Mouse (Mus musculus) cerebellum, adult 8-10 months (tissue): ENCODE results near the gene Pou2f1.
A peak's percentile ranks its signal among the peaks of the same experiment; 100 is the strongest.

Source experiments
- DNase-seq: peaks from one replicate; pipeline ENCODE4 v3.0.0; 2022

Gene Pou2f1

GRCm38 (mm10) chr1:165866630-165867280 lies 135.7 kb downstream of the Pou2f1 start:
- no peak for DNase-seq

GRCm38 (mm10) chr1:165864864-165865795 lies 137.3 kb downstream of the Pou2f1 start:
- DNase-seq: no peak

GRCm38 (mm10) chr1:165862059-165862458 lies 140.4 kb downstream of the Pou2f1 start:
- DNase-seq: no peak

- DNase-seq: no peak
These were observed 141.3 kb downstream of the Pou2f1 start for GRCm38 (mm10) chr1:165861235-165861609.

- DNase-seq: no peak
These were observed 141.9 kb downstream of the Pou2f1 start for GRCm38 (mm10) chr1:165860373-165861234.

- DNase-seq: no peak
These were observed 144.1 kb downstream of the Pou2f1 start for GRCm38 (mm10) chr1:165858356-165858755.

GRCm38 (mm10) chr1:165857279-165857678 lies 145.2 kb downstream of the Pou2f1 start:
- no peak for DNase-seq

- no peak for DNase-seq
These were observed 146.5 kb downstream of the Pou2f1 start for GRCm38 (mm10) chr1:165855759-165856545.

- peak; percentile 65 for DNase-seq
These were observed 148.6 kb downstream of the Pou2f1 start for GRCm38 (mm10) chr1:165853729-165854420.

GRCm38 (mm10) chr1:165853131-165853721 lies 149.3 kb downstream of the Pou2f1 start:
- no peak for DNase-seq

GRCm38 (mm10) chr1:165852131-165852530 lies 150.3 kb downstream of the Pou2f1 start:
- no peak for DNase-seq

GRCm38 (mm10) chr1:165849458-165850445 lies 152.7 kb downstream of the Pou2f1 start:
- no peak for DNase-seq

GRCm38 (mm10) chr1:165848881-165849280 lies 153.6 kb downstream of the Pou2f1 start:
- no peak for DNase-seq

GRCm38 (mm10) chr1:165848417-165848816 lies 154.1 kb downstream of the Pou2f1 start:
- DNase-seq: no peak

GRCm38 (mm10) chr1:165845366-165845765 lies 157.1 kb downstream of the Pou2f1 start:
- DNase-seq: no peak

GRCm38 (mm10) chr1:165844956-165845355 lies 157.5 kb downstream of the Pou2f1 start:
- no peak for DNase-seq

- no peak for DNase-seq
These were observed 158.0 kb downstream of the Pou2f1 start for GRCm38 (mm10) chr1:165844466-165844951.

GRCm38 (mm10) chr1:165843586-165843985 lies 158.9 kb downstream of the Pou2f1 start:
- DNase-seq: no peak

- no peak for DNase-seq
These were observed 160.3 kb downstream of the Pou2f1 start for GRCm38 (mm10) chr1:165842170-165842569.
